Mouse (Mus musculus): ENCODE measurements around the gene Zfp292. TPM values are rescaled to one million over a fixed set of nuclear protein-coding genes. Genes with fewer than 3 reads are reported as not detected.

Gene Zfp292
- polyA plus RNA-seq, 1 experiment: 0.03 TPM

DNA sequence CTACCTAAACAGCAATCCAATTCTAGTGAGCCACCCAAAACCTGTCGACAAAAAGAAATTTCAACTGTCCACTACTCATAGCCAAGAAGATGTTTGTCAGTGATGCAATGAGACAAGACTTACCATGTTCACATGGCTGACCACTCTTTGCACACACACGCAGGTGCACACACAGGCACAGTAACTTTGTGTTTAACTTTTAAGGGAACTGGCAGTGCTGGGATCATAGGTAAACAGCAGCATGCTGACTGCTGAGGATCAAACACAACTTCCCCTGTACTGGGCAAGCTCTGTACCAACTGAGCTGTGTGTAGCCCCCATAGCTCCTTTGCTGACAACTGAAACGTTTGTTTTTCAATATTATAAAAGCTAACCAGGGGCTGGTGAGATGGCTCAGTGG is 21.3 kb downstream of the Zfp292 start:
- H3K4me1 ChIP-seq (ENCODE audit: control insufficient read depth): peaks cover 10% of the 10 kb centered on the region
- H3K9me3 ChIP-seq (ENCODE audit: control insufficient read depth, low read length): no peaks in the 10 kb centered on the region
- H3K36me3 ChIP-seq (ENCODE audit: control insufficient read depth): peaks cover 2% of the 10 kb centered on the region

DNA sequence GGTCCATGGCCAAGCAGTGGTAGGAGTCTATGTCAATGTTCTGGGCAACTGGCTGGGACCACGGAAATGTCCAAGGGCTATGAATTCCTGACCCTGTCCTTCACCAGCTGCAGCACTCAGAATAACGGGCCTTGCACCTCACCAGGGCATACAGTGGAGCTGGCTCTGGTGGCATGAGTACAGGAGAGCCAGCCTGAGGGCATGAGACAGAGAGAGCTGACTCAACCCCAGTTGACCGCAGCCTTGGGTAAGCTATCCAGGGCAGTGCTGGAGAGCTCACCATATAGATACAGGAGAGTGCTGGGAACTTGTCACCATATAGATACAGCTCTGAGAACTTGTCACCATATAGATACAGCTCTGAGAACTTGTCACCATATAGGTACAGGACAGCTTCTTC is 23.3 kb downstream of the Zfp292 start:
- no peak for TF ChIP-seq TAL1 (IDR thresholded peaks at IDR 0.05; ENCODE audit: low read length)
- no peak for TF ChIP-seq GATA1 (IDR thresholded peaks at IDR 0.05; ENCODE audit: low read length)
- H3K4me3 ChIP-seq (replicated peaks): no peak overlapping the region
- H3K36me3 ChIP-seq (ENCODE audit: control insufficient read depth): peaks cover 2% of the 10 kb centered on the region
- H3K9me3 ChIP-seq (ENCODE audit: control insufficient read depth, low read length): no peaks in the 10 kb centered on the region
- H3K4me1 ChIP-seq (ENCODE audit: control insufficient read depth): peaks cover 10% of the 10 kb centered on the region
- no peaks in the 10 kb centered on the region for H3K27me3 ChIP-seq (ENCODE audit: control insufficient read depth)

More for the DNA sequence above, 21.3 kb downstream of the Zfp292 start:
- Histone ChIP-seq H3K27me3 (ENCODE audit: control insufficient read depth) (no peaks in the 10 kb centered on the region), H3K4me3 (replicated peaks) (no peak overlapping the region)
- TF ChIP-seq TAL1 (IDR thresholded peaks at IDR 0.05; ENCODE audit: low read length): no peak
- TF ChIP-seq GATA1 (IDR thresholded peaks at IDR 0.05; ENCODE audit: low read length): no peak

DNA sequence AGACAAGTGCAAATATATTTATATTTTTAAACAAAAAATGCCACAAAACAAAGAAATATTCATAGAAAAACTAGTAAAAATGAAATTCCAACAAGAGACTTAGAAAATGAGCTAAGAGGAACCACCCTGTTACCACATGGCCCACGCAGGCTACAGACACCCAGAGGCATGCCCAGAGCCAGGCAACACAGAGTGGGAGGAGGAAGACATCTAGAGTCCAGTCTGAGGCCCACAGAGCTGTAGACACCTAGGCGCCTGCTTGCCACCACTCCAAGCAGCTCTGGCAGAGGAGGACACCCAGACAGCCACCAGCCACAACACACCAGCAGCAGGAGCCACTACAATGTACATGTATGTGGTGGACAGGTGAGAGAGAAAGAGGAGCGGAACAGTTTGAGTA is 23.9 kb downstream of the Zfp292 start:
- Histone ChIP-seq H3K4me3 (replicated peaks) (no peak overlapping the region), H3K27me3 (ENCODE audit: control insufficient read depth) (no peaks in the 10 kb centered on the region), H3K36me3 (ENCODE audit: control insufficient read depth) (peaks cover 7% of the 10 kb centered on the region), H3K4me1 (ENCODE audit: control insufficient read depth) (peaks cover 10% of the 10 kb centered on the region), H3K9me3 (ENCODE audit: control insufficient read depth, low read length) (no peaks in the 10 kb centered on the region)
- TF ChIP-seq TAL1 (IDR thresholded peaks at IDR 0.05; ENCODE audit: low read length) (no peak), GATA1 (IDR thresholded peaks at IDR 0.05; ENCODE audit: low read length) (no peak)

DNA sequence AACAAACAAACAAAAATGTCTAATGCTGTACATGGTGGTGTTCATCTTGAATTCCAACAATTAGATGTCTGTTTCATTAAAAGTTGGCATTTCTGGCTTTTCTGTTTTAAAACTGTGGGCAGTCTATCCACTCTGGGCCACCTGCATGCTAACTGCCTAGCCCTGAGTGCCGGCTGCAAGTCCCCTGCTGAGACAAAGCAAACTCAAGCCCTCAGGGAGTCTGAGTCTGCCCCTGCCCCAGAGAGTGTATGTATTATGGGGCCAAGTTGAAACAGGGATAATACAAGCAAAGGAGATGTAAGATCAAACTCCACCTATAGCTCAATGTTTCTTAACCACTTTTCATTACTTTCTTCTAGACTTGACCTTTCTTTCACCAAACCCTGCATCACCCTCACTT is 26.8 kb downstream of the Zfp292 start:
- Histone ChIP-seq H3K9me3 (ENCODE audit: control insufficient read depth, low read length) (no peaks in the 10 kb centered on the region), H3K4me1 (ENCODE audit: control insufficient read depth) (peaks cover 10% of the 10 kb centered on the region), H3K27me3 (ENCODE audit: control insufficient read depth) (no peaks in the 10 kb centered on the region), H3K36me3 (ENCODE audit: control insufficient read depth) (peaks cover 15% of the 10 kb centered on the region), H3K4me3 (replicated peaks) (no peak overlapping the region)
- TF ChIP-seq GATA1 (IDR thresholded peaks at IDR 0.05; ENCODE audit: low read length) (no peak), TAL1 (IDR thresholded peaks at IDR 0.05; ENCODE audit: low read length) (no peak)

DNA sequence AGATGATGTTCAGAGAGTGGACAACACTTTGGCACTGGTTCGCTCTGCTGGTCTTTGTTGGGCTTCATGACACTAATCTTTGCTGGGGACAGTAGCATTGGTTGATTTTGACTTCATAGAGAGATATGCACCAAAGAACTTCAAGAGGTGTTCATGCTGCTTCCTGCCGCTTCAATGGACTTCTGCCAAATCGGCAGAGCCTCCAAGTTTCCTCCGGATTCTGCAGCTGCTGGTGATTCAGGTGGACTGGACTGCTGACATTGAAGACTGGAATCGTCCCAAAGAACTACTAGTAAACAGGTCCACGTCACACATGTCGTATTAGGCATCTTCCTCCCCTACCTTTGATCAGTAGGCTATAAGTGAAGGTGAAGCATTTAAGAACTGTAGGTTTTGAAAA is 30.7 kb downstream of the Zfp292 start:
- peaks cover 18% of the 10 kb centered on the region for H3K36me3 ChIP-seq (ENCODE audit: control insufficient read depth)
- H3K4me3 ChIP-seq (replicated peaks): no peak overlapping the region
- TF ChIP-seq TAL1 (IDR thresholded peaks at IDR 0.05; ENCODE audit: low read length) (no peak), GATA1 (IDR thresholded peaks at IDR 0.05; ENCODE audit: low read length) (no peak)
- H3K27me3 ChIP-seq (ENCODE audit: control insufficient read depth): no peaks in the 10 kb centered on the region
- H3K4me1 ChIP-seq (ENCODE audit: control insufficient read depth): no peaks in the 10 kb centered on the region
- H3K9me3 ChIP-seq (ENCODE audit: control insufficient read depth, low read length): no peaks in the 10 kb centered on the region

DNA sequence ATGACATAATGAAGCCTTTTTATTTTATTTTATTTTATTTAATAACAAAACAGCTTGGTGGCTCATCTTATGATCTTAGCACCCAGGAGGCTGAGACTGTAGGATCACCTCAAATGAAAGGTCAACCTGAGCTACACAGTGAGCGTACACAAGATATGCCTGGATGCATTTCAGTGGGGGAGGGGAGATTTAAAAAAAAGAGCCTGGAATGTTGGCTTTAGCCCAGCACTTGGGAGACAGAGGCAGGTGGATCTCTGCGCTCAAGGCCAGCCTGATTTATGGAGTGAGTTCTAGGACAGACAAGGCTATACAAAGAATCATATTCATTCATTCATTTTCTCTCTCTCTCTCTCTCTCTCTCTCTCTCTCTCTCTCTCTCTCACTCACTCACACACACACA is 32.6 kb downstream of the Zfp292 start:
- no peak for TF ChIP-seq TAL1 (IDR thresholded peaks at IDR 0.05; ENCODE audit: low read length)
- no peak for TF ChIP-seq GATA1 (IDR thresholded peaks at IDR 0.05; ENCODE audit: low read length)
- Histone ChIP-seq H3K36me3 (ENCODE audit: control insufficient read depth) (peaks cover 18% of the 10 kb centered on the region), H3K9me3 (ENCODE audit: control insufficient read depth, low read length) (no peaks in the 10 kb centered on the region), H3K4me1 (ENCODE audit: control insufficient read depth) (peaks cover 2% of the 10 kb centered on the region), H3K27me3 (ENCODE audit: control insufficient read depth) (no peaks in the 10 kb centered on the region), H3K4me3 (replicated peaks) (no peak overlapping the region)

DNA sequence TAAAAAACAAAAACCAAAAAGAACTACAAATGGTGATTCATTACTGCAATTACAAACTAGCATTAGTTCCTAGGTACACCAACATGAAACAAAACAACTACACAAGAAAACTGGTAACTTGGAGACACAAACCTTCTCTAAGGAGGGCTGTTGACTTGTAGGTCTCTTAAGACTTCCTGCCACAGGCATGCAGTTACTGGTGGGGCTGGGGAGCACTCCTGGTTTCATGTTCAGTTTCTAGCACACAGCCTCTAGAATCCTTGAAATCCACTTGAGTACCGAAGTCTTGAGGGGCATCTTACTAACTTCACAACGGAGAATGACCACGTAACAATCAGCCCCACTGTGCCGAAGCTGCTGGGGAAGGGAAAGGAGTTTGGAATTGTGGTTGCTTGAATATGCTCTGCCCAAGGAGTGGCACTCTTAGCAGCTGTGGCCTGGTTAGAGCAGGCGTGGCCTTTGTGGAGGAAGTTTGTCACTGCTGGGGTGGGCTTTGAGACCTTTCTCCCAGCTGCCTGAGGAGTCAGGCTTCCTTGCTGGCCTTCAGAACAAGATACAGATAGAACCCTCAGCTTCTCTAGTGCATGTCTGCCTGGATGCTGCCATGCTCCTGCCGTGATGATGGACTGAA is 35.0 kb downstream of the Zfp292 start:
- Histone ChIP-seq H3K4me3 (replicated peaks) (no peak overlapping the region), H3K4me1 (ENCODE audit: control insufficient read depth) (peaks cover 4% of the 10 kb centered on the region), H3K9me3 (ENCODE audit: control insufficient read depth, low read length) (no peaks in the 10 kb centered on the region), H3K27me3 (ENCODE audit: control insufficient read depth) (no peaks in the 10 kb centered on the region), H3K36me3 (ENCODE audit: control insufficient read depth) (peaks cover 13% of the 10 kb centered on the region)
- no peak for TF ChIP-seq TAL1 (IDR thresholded peaks at IDR 0.05; ENCODE audit: low read length)
- no peak for TF ChIP-seq GATA1 (IDR thresholded peaks at IDR 0.05; ENCODE audit: low read length)

DNA sequence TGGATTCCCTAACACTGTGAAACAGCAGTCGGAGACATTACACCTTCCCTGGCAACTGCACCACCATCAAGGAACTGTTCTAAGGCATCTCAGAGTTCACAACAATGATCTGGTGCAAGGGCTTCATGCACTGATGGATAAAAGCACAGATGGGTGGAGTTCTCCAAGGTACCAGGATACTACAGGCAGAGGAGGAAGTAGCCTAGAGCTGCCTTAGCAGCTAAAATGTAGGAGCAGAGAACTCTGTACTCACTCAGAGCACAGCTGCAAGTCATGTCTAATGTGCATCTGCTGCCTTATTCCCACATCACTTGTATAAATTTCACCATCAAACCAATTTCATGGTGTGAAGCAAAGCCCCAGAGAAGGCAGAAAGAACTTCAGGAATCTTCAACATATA is 38.9 kb downstream of the Zfp292 start:
- Histone ChIP-seq H3K9me3 (ENCODE audit: control insufficient read depth, low read length) (no peaks in the 10 kb centered on the region), H3K36me3 (ENCODE audit: control insufficient read depth) (peaks cover 12% of the 10 kb centered on the region), H3K4me3 (replicated peaks) (no peak overlapping the region), H3K4me1 (ENCODE audit: control insufficient read depth) (peaks cover 4% of the 10 kb centered on the region), H3K27me3 (ENCODE audit: control insufficient read depth) (no peaks in the 10 kb centered on the region)
- TF ChIP-seq GATA1 (IDR thresholded peaks at IDR 0.05; ENCODE audit: low read length): no peak
- TF ChIP-seq TAL1 (IDR thresholded peaks at IDR 0.05; ENCODE audit: low read length): no peak

DNA sequence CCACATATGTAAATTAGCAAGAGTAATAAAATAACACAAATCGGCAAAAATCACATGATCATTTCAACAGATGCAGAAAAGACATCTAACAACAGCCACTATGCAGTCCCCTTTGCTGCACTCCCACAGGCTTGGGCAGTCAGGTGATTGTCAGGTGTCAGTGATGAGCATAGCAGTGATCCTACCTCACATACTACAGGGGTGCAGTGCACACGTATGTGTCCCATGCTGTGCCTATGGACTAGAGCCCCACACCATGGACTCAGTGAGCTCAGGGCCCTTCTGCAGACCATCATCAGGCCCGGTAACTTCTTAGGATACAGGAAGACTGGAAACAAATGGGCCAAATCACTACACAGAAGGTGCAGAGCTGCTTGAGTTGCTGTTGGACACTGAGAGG is 39.9 kb downstream of the Zfp292 start:
- no peak overlapping the region for H3K4me3 ChIP-seq (replicated peaks)
- H3K36me3 ChIP-seq (ENCODE audit: control insufficient read depth): peaks cover 18% of the 10 kb centered on the region

GRCm38 (mm10) chr4:34831496-34831895 is 51.3 kb downstream of the Zfp292 start:
- Histone ChIP-seq H3K9me3 (ENCODE audit: control insufficient read depth, low read length) (no peaks in the 10 kb centered on the region), H3K36me3 (ENCODE audit: control insufficient read depth) (peaks cover 29% of the 10 kb centered on the region), H3K4me3 (replicated peaks) (no peak overlapping the region), H3K27me3 (ENCODE audit: control insufficient read depth) (no peaks in the 10 kb centered on the region), H3K4me1 (ENCODE audit: control insufficient read depth) (no peaks in the 10 kb centered on the region)
- TF ChIP-seq GATA1 (IDR thresholded peaks at IDR 0.05; ENCODE audit: low read length): no peak

More for the DNA sequence above, 39.9 kb downstream of the Zfp292 start:
- no peaks in the 10 kb centered on the region for H3K9me3 ChIP-seq (ENCODE audit: control insufficient read depth, low read length)
- H3K4me1 ChIP-seq (ENCODE audit: control insufficient read depth): peaks cover 4% of the 10 kb centered on the region
- no peaks in the 10 kb centered on the region for H3K27me3 ChIP-seq (ENCODE audit: control insufficient read depth)
- TF ChIP-seq TAL1 (IDR thresholded peaks at IDR 0.05; ENCODE audit: low read length): no peak
- TF ChIP-seq GATA1 (IDR thresholded peaks at IDR 0.05; ENCODE audit: low read length): no peak

Measured in erythroblast, embryonic 14.5 days (primary cell).